Mouse (Mus musculus) olfactory bulb, adult 2 months (tissue): ENCODE data around the gene Mettl22.

Experiments
- CTCF ChIP-seq: fragments of 200-500 bp; IDR thresholded peaks from 2 replicates; pipeline ENCODE4 v1.5.1; 2012; ENCODE audit warnings: low read depth, mild to moderate bottlenecking, low read length, moderate library complexity; ENCODE audit not compliant: insufficient read depth
- POLR2A ChIP-seq: fragments of 200-500 bp; IDR thresholded peaks from 2 replicates; pipeline ENCODE4 v1.6.1; 2012; ENCODE audit warnings: mild to moderate bottlenecking, low read depth, low read length, moderate library complexity; ENCODE audit not compliant: insufficient read depth

DNA sequence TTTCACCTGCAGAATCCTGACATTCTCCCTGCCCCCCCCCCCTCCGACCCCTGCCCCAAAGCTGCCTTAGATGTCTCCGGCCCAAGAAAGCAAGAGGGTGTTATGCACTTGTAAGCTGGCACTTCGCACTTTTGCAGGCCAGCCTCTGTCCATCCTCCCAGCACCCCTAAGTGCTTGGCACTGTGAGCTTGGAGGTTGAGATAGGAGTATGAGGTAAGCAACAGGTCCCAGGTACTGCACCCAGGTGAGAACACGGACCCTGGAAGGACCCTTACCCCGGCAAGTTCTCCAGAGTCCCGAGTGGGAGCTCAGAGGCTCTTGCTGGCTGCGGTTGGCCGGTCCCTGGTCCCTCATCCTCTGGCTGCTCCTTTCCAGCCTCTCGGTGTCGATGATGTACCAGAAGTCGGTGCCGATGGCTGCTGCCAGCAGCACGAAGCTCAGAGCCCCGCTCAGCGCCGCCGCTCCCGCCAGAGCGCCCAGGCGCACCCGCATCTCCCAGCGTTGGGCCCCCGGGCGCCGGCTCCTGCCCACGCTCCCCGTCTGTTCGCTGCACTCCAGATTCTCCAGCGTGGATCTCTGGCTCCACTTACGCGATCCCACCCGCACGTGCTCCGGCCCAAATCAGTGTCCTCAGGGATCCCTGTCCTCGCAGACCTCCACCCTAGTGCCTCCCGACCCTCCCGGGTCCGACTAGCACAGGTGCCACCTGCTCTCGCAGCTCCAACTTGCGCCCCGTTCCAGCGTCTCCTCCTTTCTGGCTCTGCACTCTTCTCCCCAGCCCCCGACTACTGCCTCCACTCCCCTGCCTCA is 46.2 kb upstream of the Mettl22 start:
- TF ChIP-seq CTCF: no peak
- no peak for TF ChIP-seq POLR2A
